Mouse (Mus musculus): Measurements from ENCODE around the gene Gabarap. TPM values are rescaled to one million over a fixed set of nuclear protein-coding genes. Genes with fewer than 3 reads are reported as not detected.
A peak's percentile ranks its signal among the peaks of the same experiment; 100 is the strongest.

The Gabarap gene
- total and polyA plus RNA-seq, 3 experiments: 189 to 352 (median 213) TPM

DNA sequence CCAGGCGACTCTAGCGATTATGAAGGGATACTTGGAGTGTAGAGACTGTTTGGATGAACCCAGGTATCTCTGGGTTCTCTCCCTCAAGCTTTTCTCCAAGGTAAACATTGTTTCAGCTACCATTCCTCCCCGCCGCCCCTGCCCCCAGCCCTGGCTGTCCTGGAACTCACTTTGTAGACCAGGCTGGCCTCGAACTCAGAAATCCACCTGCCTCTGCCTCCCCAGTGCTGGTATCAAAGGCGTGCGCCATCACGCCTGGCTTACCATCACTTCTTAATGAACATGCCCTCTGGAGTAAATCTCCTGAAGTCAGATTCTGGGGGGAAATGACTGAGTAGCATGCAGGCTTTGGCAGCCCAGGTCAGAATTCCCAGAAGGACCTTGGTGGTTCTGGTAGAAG lies 8.7 kb upstream of the Gabarap start, which contains the start of gene Elp5:
Elp5 (minus strand) TSS at position 293 of the 400 bp plus-strand sequence.
- peaks cover 5 to 33% of the 10 kb centered on the region in 2 experiments for H3K4me1 ChIP-seq (ENCODE audit: control insufficient read depth in 1 of 2, insufficient read depth in 2 of 2)

DNA sequence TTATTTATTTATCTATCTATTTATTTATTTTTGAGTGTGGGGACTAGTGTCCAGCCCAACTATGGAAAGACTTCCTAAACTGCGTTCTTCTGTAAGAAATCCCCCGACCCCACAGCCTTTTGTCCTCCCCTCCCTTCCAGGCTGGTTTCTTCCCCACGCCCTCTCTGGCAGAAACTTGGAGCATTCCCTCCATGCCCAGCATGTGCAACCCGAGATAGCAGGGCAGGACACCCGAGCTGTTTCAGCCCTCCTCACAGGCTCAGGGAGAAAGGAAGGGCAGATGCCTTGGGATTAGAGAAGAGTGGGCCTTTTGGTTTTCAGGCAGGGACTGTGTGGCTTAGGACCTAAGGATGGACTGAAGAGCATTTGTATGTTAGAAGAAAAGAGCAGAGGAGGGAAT lies 8.1 kb upstream of the Gabarap start:
- in situ Hi-C loops (cut with MboI; ENCODE audit: low pct_ligation_motif_present, low pct_unique_long_range_greater_than_20kb, low sequenced_read_pairs): no loop called here
- Histone ChIP-seq H3K79me2 (replicated peaks; ENCODE audit: control insufficient read depth, extremely low read depth, insufficient read depth, poor library complexity, severe bottlenecking) (peaks cover 45% of the 10 kb centered on the region), H3K9ac (ENCODE audit: insufficient read depth, low read depth) (peak overlapping the region; percentile 89; the same call in 1 of the 2 replicates), H3K4me2 (ENCODE audit: insufficient read depth, low read depth, poor library complexity, severe bottlenecking) (peak overlapping the region; percentile 91), H3K27me3 (replicated peaks) (no peaks in the 10 kb centered on the region), H3K9me3 (replicated peaks; ENCODE audit: low read length) (peaks cover 2% of the 10 kb centered on the region), H3K27ac (ENCODE audit: insufficient read depth, low read depth) (no peak overlapping the region), H3K4me3 (replicated peaks in 1 of 3; ENCODE audit: low read depth in 2 of 3, low read length in 2 of 3, poor library complexity in 1 of 3) (no peak overlapping the region), H3K4me1 (ENCODE audit: control insufficient read depth in 1 of 2, insufficient read depth in 2 of 2) (peaks cover 5 to 33% of the 10 kb centered on the region in 2 experiments), H3K36me3 (replicated peaks in 1 of 2; ENCODE audit: control insufficient read depth in 1 of 2, insufficient read depth in 1 of 2, low read length in 1 of 2) (peaks cover 34 to 59% of the 10 kb centered on the region in 2 experiments)
- TF ChIP-seq TBP (conservative IDR thresholded peaks at IDR 0.05; ENCODE audit: low read depth, low read length) (no peak), MAZ (IDR thresholded peaks at IDR 0.05; ENCODE audit: low read depth, low read length) (no peak), MEF2A (IDR thresholded peaks at IDR 0.05; ENCODE audit: borderline replicate concordance, low read depth, low read length) (no peak), POLR2A (IDR thresholded peaks at IDR 0.05; ENCODE audit: low read depth, low read length) (no peak)
- no peak for DNase-seq (ENCODE audit: extremely low read depth)
- dilution Hi-C loops (cut with MboI; ENCODE audit: extremely low pct_ligation_motif_present, extremely low pct_unique_long_range_greater_than_20kb, low sequenced_read_pairs): no loop called here

More for the DNA sequence above, 8.7 kb upstream of the Gabarap start, which contains the start of gene Elp5:
- H3K79me2 ChIP-seq (replicated peaks; ENCODE audit: control insufficient read depth, extremely low read depth, insufficient read depth, poor library complexity, severe bottlenecking): peaks cover 45% of the 10 kb centered on the region
- H3K4me3 ChIP-seq (replicated peaks in 1 of 3; ENCODE audit: low read depth in 2 of 3, low read length in 2 of 3, poor library complexity in 1 of 3): peak within 1 kb of the TSS; percentile 76 to 92 (median 82)
- H3K9me3 ChIP-seq (replicated peaks; ENCODE audit: low read length): peaks cover 2% of the 10 kb centered on the region
- DNase-seq (ENCODE audit: extremely low read depth): no peak
- dilution Hi-C loops (cut with MboI; ENCODE audit: extremely low pct_ligation_motif_present, extremely low pct_unique_long_range_greater_than_20kb, low sequenced_read_pairs): no loop called here
- in situ Hi-C loops (cut with MboI; ENCODE audit: low pct_ligation_motif_present, low pct_unique_long_range_greater_than_20kb, low sequenced_read_pairs): no loop called here
- H3K36me3 ChIP-seq (replicated peaks in 1 of 2; ENCODE audit: control insufficient read depth in 1 of 2, insufficient read depth in 1 of 2, low read length in 1 of 2): peaks cover 32 to 58% of the 10 kb centered on the region in 2 experiments
- peak within 1 kb of the TSS; percentile 91 for H3K4me2 ChIP-seq (ENCODE audit: insufficient read depth, low read depth, poor library complexity, severe bottlenecking)
- H3K27ac ChIP-seq (ENCODE audit: insufficient read depth, low read depth): peak within 1 kb of the TSS; percentile 57
- H3K27me3 ChIP-seq (replicated peaks): no peaks in the 10 kb centered on the region
- 0 out of 2 replicates have a peak, but pooled peaks have one; percentile 21 for TF ChIP-seq POLR2A (IDR thresholded peaks at IDR 0.05; ENCODE audit: low read depth, low read length)
- TF ChIP-seq ZKSCAN1 (IDR thresholded peaks at IDR 0.05; ENCODE audit: borderline replicate concordance, low read depth, low read length): no peak
- H3K9ac ChIP-seq (ENCODE audit: insufficient read depth, low read depth): peak within 1 kb of the TSS; percentile 89

DNA sequence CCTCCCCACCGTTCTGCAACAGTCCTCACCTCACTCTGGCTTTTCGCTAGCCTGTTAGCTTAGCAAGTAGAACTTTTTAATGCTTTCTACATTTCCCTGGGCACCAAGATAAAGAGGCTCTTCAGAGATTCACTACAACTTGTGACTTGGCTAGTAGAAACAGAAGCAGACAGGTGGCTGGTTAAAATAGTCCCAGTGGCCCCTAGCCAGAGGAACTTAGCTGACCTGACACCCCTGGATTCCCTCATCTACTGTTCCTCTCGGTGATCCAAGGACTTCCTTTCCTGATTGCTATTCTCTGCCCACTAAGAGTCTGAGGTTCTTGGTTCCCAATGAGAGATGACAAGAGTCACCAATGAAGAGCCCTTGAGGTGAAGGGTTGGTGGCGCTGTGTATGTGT lies 7.6 kb upstream of the Gabarap start:
- no peak for TF ChIP-seq GABPA (IDR thresholded peaks at IDR 0.05; ENCODE audit: insufficient replicate concordance, low read depth, low read length)
- no peak for TF ChIP-seq PAX5 (IDR thresholded peaks at IDR 0.05; ENCODE audit: low read length)
- no peak for TF ChIP-seq EP300 (IDR thresholded peaks at IDR 0.05; ENCODE audit: low read length)
- TF ChIP-seq CTCF (conservative IDR thresholded peaks at IDR 0.05 in 1 of 2, IDR thresholded peaks at IDR 0.05 in 1 of 2; ENCODE audit: low read depth in 2 of 2, low read length in 2 of 2): no peak
- no peak for TF ChIP-seq ZNF384 (IDR thresholded peaks at IDR 0.05; ENCODE audit: low read depth, low read length)
- no peak for TF ChIP-seq E2F4 (IDR thresholded peaks at IDR 0.05; ENCODE audit: insufficient replicate concordance, low read depth, low read length)
- no peak for TF ChIP-seq UBTF (IDR thresholded peaks at IDR 0.05; ENCODE audit: low read depth, low read length)
- no peak for TF ChIP-seq MAZ (IDR thresholded peaks at IDR 0.05; ENCODE audit: low read depth, low read length)
- no peak for TF ChIP-seq USF2 (conservative IDR thresholded peaks at IDR 0.05; ENCODE audit: low read depth, low read length)
- TF ChIP-seq TBP (conservative IDR thresholded peaks at IDR 0.05; ENCODE audit: low read depth, low read length): no peak
- no peak for TF ChIP-seq RAD21 (IDR thresholded peaks at IDR 0.05; ENCODE audit: low read depth, low read length)
- TF ChIP-seq BHLHE40 (IDR thresholded peaks at IDR 0.05; ENCODE audit: low read depth, low read length): no peak
- TF ChIP-seq MAX (IDR thresholded peaks at IDR 0.05; ENCODE audit: low read length): no peak
- Histone ChIP-seq H3K27ac (ENCODE audit: insufficient read depth, low read depth) (no peak overlapping the region), H3K9ac (ENCODE audit: insufficient read depth, low read depth) (0 out of 2 replicates have a peak overlapping the region, but pooled peaks have one; percentile 89), H3K4me3 (replicated peaks in 1 of 3; ENCODE audit: low read depth in 2 of 3, low read length in 2 of 3, poor library complexity in 1 of 3) (no peak overlapping the region), H3K79me2 (replicated peaks; ENCODE audit: control insufficient read depth, extremely low read depth, insufficient read depth, poor library complexity, severe bottlenecking) (peaks cover 43% of the 10 kb centered on the region), H3K4me1 (ENCODE audit: control insufficient read depth in 1 of 2, insufficient read depth in 2 of 2) (peaks cover 5 to 32% of the 10 kb centered on the region in 2 experiments), H3K9me3 (replicated peaks; ENCODE audit: low read length) (peaks cover 2% of the 10 kb centered on the region), H3K27me3 (replicated peaks) (no peaks in the 10 kb centered on the region), H3K36me3 (replicated peaks in 1 of 2; ENCODE audit: control insufficient read depth in 1 of 2, insufficient read depth in 1 of 2, low read length in 1 of 2) (peaks cover 37 to 59% of the 10 kb centered on the region in 2 experiments), H3K4me2 (ENCODE audit: insufficient read depth, low read depth, poor library complexity, severe bottlenecking) (0 out of 2 replicates have a peak overlapping the region, but pooled peaks have one; percentile 91)
- in situ Hi-C loops (cut with MboI; ENCODE audit: low pct_ligation_motif_present, low pct_unique_long_range_greater_than_20kb, low sequenced_read_pairs): no loop called here
- no peak for DNase-seq (ENCODE audit: extremely low read depth)
- dilution Hi-C loops (cut with MboI; ENCODE audit: extremely low pct_ligation_motif_present, extremely low pct_unique_long_range_greater_than_20kb, low sequenced_read_pairs): no loop called here
